Mouse (Mus musculus): ENCODE measurements around the gene Ano1. TPM values are rescaled to one million over a fixed set of nuclear protein-coding genes. Genes with fewer than 3 reads are reported as not detected.

Ano1 gene
- total and polyA plus RNA-seq, 3 experiments = 0.04 TPM; not detected in 2

DNA sequence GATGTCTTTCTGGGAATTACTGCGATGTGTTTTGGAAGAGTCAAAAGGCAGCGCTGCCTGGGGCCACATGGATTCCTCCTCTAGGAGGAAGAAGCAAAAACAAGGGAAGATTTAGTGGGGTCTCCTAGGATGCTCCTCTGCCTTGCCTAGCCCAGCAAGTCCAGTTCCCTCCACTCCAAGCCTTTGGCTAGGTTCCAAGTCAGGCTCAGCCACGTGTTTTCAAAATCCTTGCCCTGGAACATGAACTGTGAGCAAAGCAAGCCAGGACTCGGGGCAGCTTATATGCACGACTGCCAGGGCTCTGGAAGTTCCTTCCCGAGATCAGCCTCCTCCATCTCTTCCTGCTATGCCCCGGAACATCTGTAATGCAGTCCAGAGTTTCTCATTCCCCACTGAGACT lies 62.6 kb downstream of the Ano1 start:
- H3K4me3 ChIP-seq (ENCODE audit: control insufficient read depth in 1 of 2, insufficient read depth in 1 of 2, low read depth in 2 of 2, low read length in 2 of 2) = no peak overlapping the region
- no peaks in the 10 kb centered on the region for H3K36me3 ChIP-seq (ENCODE audit: control insufficient read depth in 1 of 2, insufficient read depth in 2 of 2, low read length in 2 of 2)
- no peaks in the 10 kb centered on the region for H3K27me3 ChIP-seq (ENCODE audit: control insufficient read depth in 1 of 2, insufficient read depth in 2 of 2, low read length in 2 of 2)
- H3K9ac ChIP-seq (ENCODE audit: control insufficient read depth, low read depth, low read length, poor library complexity, severe bottlenecking) = no peak overlapping the region
- H3K9me3 ChIP-seq (replicated peaks; ENCODE audit: insufficient read depth, low read length) = no peaks in the 10 kb centered on the region
- no peaks in the 10 kb centered on the region for H3K4me1 ChIP-seq (ENCODE audit: control insufficient read depth in 1 of 2, insufficient read depth in 2 of 2, low read length in 2 of 2)
- no peak for DNase-seq (ENCODE audit: low read depth, low spot score)
- H3K27ac ChIP-seq (ENCODE audit: control insufficient read depth, low read depth, low read length) = no peak overlapping the region
- TF ChIP-seq POLR2A (IDR thresholded peaks at IDR 0.05; ENCODE audit: control insufficient read depth in 1 of 2, insufficient read depth in 1 of 2, low read depth in 1 of 2, low read length in 2 of 2, poor library complexity in 1 of 2) = no peak
- TF ChIP-seq GABPA (IDR thresholded peaks at IDR 0.05; ENCODE audit: low read depth, low read length) = no peak
- TF ChIP-seq BHLHE40 (IDR thresholded peaks at IDR 0.05; ENCODE audit: borderline replicate concordance, low read depth, low read length) = no peak
- no peaks in the 10 kb centered on the region for H3K79me2 ChIP-seq (ENCODE audit: control insufficient read depth, insufficient read depth, low read length, poor library complexity)

DNA sequence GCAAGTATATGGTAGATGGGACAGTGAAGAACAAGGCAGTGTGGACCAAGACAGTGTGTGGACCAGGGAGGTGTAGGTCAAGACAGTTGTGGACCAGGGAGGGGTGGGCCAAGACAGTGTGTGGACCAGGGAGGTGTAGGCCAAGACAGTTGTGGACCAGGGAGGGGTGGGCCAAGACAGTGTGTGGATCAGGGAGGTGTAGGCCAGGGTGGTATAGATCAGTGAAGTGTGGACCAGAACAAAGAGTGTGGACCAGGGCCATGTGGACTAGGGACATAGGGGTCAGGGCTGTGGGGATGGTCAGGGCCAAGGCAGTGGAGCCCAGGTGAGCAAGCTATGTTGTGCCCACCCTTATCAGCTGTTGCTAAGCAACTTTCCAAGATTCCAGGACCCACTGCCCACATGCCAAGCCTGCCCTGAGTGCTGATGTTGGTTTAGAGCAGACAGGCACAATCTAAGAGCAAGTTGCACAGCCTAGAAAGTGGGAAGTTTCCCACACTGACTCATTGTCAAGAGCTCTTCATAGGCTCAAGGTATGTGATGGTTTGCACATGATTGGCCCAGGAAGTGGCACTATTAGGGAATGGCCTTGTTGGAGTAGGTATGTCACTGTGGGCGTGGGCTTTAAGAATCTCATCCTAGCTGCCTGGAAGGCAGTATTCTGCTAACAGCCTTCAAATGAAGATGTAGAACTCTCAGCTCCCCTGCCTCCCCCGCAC lies 64.0 kb downstream of the Ano1 start:
- Histone ChIP-seq H3K9ac (ENCODE audit: control insufficient read depth, low read depth, low read length, poor library complexity, severe bottlenecking) (no peak overlapping the region), H3K9me3 (replicated peaks; ENCODE audit: insufficient read depth, low read length) (no peaks in the 10 kb centered on the region), H3K4me1 (ENCODE audit: control insufficient read depth in 1 of 2, insufficient read depth in 2 of 2, low read length in 2 of 2) (no peaks in the 10 kb centered on the region), H3K27ac (ENCODE audit: control insufficient read depth, low read depth, low read length) (no peak overlapping the region), H3K36me3 (ENCODE audit: control insufficient read depth in 1 of 2, insufficient read depth in 2 of 2, low read length in 2 of 2) (no peaks in the 10 kb centered on the region), H3K79me2 (ENCODE audit: control insufficient read depth, insufficient read depth, low read length, poor library complexity) (no peaks in the 10 kb centered on the region), H3K27me3 (ENCODE audit: control insufficient read depth in 1 of 2, insufficient read depth in 2 of 2, low read length in 2 of 2) (no peaks in the 10 kb centered on the region), H3K4me3 (ENCODE audit: control insufficient read depth in 1 of 2, insufficient read depth in 1 of 2, low read depth in 2 of 2, low read length in 2 of 2) (no peak overlapping the region)
- DNase-seq (ENCODE audit: low read depth, low spot score) = no peak
- TF ChIP-seq GABPA (IDR thresholded peaks at IDR 0.05; ENCODE audit: low read depth, low read length) (no peak), ZNF384 (IDR thresholded peaks at IDR 0.05; ENCODE audit: low read depth, low read length) (no peak), ETS1 (IDR thresholded peaks at IDR 0.05; ENCODE audit: low read depth, low read length) (no peak), HCFC1 (IDR thresholded peaks at IDR 0.05; ENCODE audit: low read depth, low read length) (no peak), MEF2A (IDR thresholded peaks at IDR 0.05; ENCODE audit: extremely low read depth, insufficient replicate concordance, low read depth, low read length, poor library complexity, severe bottlenecking) (no peak), TBP (IDR thresholded peaks at IDR 0.05; ENCODE audit: low read depth, low read length) (no peak), RCOR1 (IDR thresholded peaks at IDR 0.05; ENCODE audit: low read depth, low read length) (no peak), UBTF (IDR thresholded peaks at IDR 0.05; ENCODE audit: borderline replicate concordance, insufficient read depth, low read depth, low read length) (no peak), POLR2AphosphoS5 (IDR thresholded peaks at IDR 0.05; ENCODE audit: borderline replicate concordance, low read depth, low read length) (no peak), MYB (IDR thresholded peaks at IDR 0.05; ENCODE audit: low read depth, low read length) (no peak), GATA1 (IDR thresholded peaks at IDR 0.05; ENCODE audit: low read depth, low read length) (no peak), USF2 (IDR thresholded peaks at IDR 0.05; ENCODE audit: borderline replicate concordance in 1 of 2, insufficient read depth in 1 of 2, low read depth in 1 of 2, low read length in 2 of 2) (no peak)
